Mouse (Mus musculus) spleen, adult 2 months (tissue): ENCODE results near the gene Yif1b.

Source experiments
- CTCF ChIP-seq: fragments of 200-500 bp; IDR thresholded peaks from 2 replicates; pipeline ENCODE4 v1.5.1; 2011; ENCODE audit warnings: mild to moderate bottlenecking, inconsistent platforms; ENCODE audit not compliant: insufficient read depth, insufficient read length, insufficient replicate concordance; ENCODE audit errors: extremely low read depth
- POLR2A ChIP-seq: fragments of 200-500 bp; IDR thresholded peaks from 2 replicates; pipeline ENCODE4 v1.6.1; 2011; ENCODE audit warnings: low read depth, low read length, inconsistent platforms

- no peak for TF ChIP-seq POLR2A
- no peak for TF ChIP-seq CTCF
Measured at GRCm38 (mm10) chr7:29279261-29279660, 41.1 kb downstream of the Yif1b start.
